Mouse (Mus musculus) embryonic facial prominence, embryonic 11.5 days (tissue): ENCODE results near the gene Chmp6. TPM values are rescaled to one million over a fixed set of nuclear protein-coding genes. Genes with fewer than 3 reads are reported as not detected.

Experiments used
- ATAC-seq: fragments of 200-750 bp; cut with Nextera tagmentation; replicated peaks from 2 replicates; pipeline ENCODE4 v1.8.0; 2017; ENCODE audit warnings: low read depth; ENCODE audit not compliant: insufficient number of reproducible peaks, low FRiP score, low TSS enrichment
- DNase-seq: peaks from one replicate; pipeline ENCODE4 v3.0.0-alpha.2; 2015; ENCODE audit warnings: low spot score
- H3K27ac ChIP-seq: fragments of 300-500 bp; sonication (generic); replicated peaks from 2 replicates; pipeline ENCODE4 v1.5.1; 2014; ENCODE audit warnings: mild to moderate bottlenecking, low read depth, low read length, control low read depth
- H3K27me3 ChIP-seq: fragments of 300-500 bp; sonication (generic); 2 replicates; pipeline ENCODE4 v1.6.1; 2014; ENCODE audit warnings: mild to moderate bottlenecking, low read length, moderate library complexity, mixed read lengths; ENCODE audit not compliant: control insufficient read depth, insufficient read depth
- H3K36me3 ChIP-seq: fragments of 300-500 bp; sonication (generic); replicated peaks from 2 replicates; pipeline ENCODE4 v1.6.1; 2014; ENCODE audit warnings: low read depth, mild to moderate bottlenecking, low read length, moderate library complexity, mixed read lengths; ENCODE audit not compliant: control insufficient read depth, insufficient read depth
- H3K4me1 ChIP-seq: fragments of 300-500 bp; sonication (generic); 2 replicates; pipeline ENCODE4 v1.6.1; 2014; ENCODE audit warnings: low read length, mixed read lengths; ENCODE audit not compliant: control insufficient read depth, insufficient read depth
- H3K4me2 ChIP-seq: fragments of 300-500 bp; sonication (generic); 2 replicates; pipeline ENCODE4 v1.6.1; 2014; ENCODE audit warnings: low read depth, mild to moderate bottlenecking, control low read depth, low read length, moderate library complexity
- H3K4me3 ChIP-seq: fragments of 300-500 bp; sonication (generic); 2 replicates; pipeline ENCODE4 v1.5.1; 2014; ENCODE audit warnings: low read depth, low read length, control low read depth
- H3K9ac ChIP-seq: fragments of 300-500 bp; sonication (generic); replicated peaks from 2 replicates; pipeline ENCODE4 v1.6.1; 2014; ENCODE audit warnings: mild to moderate bottlenecking, control low read depth, low read length
- H3K9me3 ChIP-seq: fragments of 300-500 bp; sonication (generic); replicated peaks from 2 replicates; pipeline ENCODE4 v1.6.1; 2016; ENCODE audit warnings: mild to moderate bottlenecking, low read length, inconsistent platforms, mixed read lengths; ENCODE audit not compliant: control insufficient read depth
- WGBS: fragments of 180-500 bp; shearing (Covaris S2); extraction: QIAGEN DNeasy Blood & Tissue Kit; methylation state at CpG from one replicate; pipeline ENCODE4 v1.1.7; 2014; 5-methylcytosine and 5-hydroxymethylcytosine counted together
- polyA plus RNA-seq: library from polyadenylated mRNA; unstranded; fragments of >200 nt; fragmentation: Nextera tagmentation; extraction: Ambion mirVana; gene quantifications from 2 replicates; pipeline ENCODE4 v1.2.1, GENCODE M21; 2014

Gene Chmp6
- polyA plus RNA-seq, 1 experiment from 2014 or later, result 93.8 TPM

DNA sequence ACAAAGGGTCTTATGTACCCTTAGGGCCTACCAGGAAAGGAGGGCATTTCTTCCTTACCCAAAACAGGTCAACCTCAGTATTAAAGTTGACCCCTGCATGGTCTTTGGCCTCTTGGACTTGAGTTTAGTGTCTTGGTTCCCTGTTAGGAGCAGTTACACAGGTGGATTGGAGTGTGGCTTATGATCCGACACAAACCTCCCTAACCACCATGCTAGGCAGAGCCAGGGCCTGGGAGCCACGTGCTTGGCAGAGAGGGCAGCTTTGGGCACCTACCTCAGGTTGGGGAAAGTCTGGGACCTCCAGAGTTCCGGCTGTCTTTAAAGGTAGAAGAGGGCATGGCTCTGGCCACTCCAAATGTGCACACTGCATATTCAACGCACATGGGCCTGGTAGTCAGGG lies 6.2 kb downstream of the Chmp6 start:
- H3K9me3 ChIP-seq, result no peaks in the 10 kb centered on the region
- no peak overlapping the region for H3K9ac ChIP-seq
- 91% methylated on average over 4 of the region's 4 CpGs for WGBS
- no peaks in the 10 kb centered on the region for H3K27me3 ChIP-seq
- 0 out of 2 replicates have a peak, but pooled peaks cover 2% of the 10 kb centered on the region for H3K4me1 ChIP-seq
- no peak overlapping the region for H3K27ac ChIP-seq
- no peak overlapping the region for H3K4me3 ChIP-seq
- H3K36me3 ChIP-seq, result peaks cover 7% of the 10 kb centered on the region; the same call in 1 of the 2 replicates
- ATAC-seq (no peak), DNase-seq (no peak)
- no peak overlapping the region for H3K4me2 ChIP-seq

DNA sequence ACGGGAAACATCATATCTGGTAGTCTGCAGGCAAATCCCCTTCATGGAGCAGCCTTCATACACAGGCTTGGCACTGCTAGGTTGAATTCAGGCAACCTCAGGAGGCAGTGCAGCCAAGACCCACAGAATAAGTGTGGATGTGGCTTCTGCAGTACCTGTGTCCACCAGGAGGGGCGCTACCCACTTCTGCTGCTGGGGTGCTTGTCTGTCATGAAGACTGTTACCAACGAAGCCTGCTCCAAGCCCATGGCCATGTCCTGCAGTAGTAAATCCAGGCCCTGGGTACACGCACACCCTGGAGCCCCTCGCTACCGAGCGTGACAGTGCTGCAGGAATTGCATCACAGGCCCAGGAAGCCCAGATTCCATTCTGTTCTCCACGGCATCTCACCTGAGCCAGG lies 6.7 kb downstream of the Chmp6 start:
- H3K36me3 ChIP-seq, result peaks cover 7% of the 10 kb centered on the region; the same call in 1 of the 2 replicates

DNA sequence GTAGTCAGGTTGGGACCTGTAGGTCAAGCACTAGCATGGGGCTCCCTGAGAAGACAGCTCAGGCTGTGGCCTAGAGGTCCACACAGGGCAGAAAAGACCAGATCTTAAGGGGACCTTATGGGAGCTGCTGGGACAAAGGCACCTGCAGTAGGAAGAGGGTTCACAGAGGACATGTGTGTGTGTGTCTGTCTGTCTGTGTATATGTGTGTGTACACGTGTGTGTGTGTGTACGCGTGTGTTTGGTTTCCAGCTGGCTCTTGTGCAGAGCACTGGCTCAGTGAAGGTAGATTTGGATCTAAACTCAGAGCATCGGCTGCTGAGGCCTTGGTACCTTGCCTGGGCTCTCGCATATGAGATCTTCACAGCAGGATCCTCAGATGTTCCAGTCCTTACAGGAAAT lies 7.4 kb downstream of the Chmp6 start:
- ATAC-seq (no peak; the same call in 1 of the 2 replicates), DNase-seq (no peak)
- 95% methylated on average over 5 of the region's 5 CpGs for WGBS
- H3K4me1 ChIP-seq, result no peaks in the 10 kb centered on the region
- no peak overlapping the region for H3K9ac ChIP-seq
- no peak overlapping the region for H3K4me3 ChIP-seq
- peaks cover 7% of the 10 kb centered on the region; the same call in 1 of the 2 replicates for H3K36me3 ChIP-seq
- no peak overlapping the region for H3K27ac ChIP-seq
- no peak overlapping the region for H3K4me2 ChIP-seq
- no peaks in the 10 kb centered on the region for H3K27me3 ChIP-seq
- no peaks in the 10 kb centered on the region for H3K9me3 ChIP-seq

More for the DNA sequence above, 6.7 kb downstream of the Chmp6 start:
- Histone ChIP-seq H3K9me3 (no peaks in the 10 kb centered on the region), H3K27ac (no peak overlapping the region), H3K4me2 (no peak overlapping the region), H3K27me3 (no peaks in the 10 kb centered on the region), H3K4me3 (no peak overlapping the region), H3K9ac (no peak overlapping the region), H3K4me1 (no peaks in the 10 kb centered on the region)
- DNase-seq, result peak; percentile 49
- ATAC-seq, result no peak
- 67% methylated on average over 8 of the region's 8 CpGs for WGBS

DNA sequence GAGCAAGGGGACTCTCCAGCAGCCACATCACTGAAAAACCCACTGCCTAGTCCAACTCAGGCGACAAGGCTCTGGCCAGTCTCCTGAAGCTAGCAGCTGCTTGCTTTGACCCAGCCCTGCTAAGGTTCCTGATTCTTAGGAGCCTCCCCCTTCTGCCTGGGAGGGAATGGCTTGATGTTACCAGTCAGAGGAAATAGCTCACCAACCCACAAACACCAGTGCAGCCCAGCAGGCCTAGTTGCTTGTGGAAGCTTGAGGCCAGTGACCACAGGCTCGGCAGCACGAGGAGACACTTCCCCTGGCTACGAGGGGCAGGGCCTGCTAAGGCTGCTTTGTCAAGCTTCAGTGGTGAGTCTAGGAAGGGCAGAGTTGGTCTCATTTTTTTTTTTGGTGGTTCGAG lies 11.9 kb downstream of the Chmp6 start:
- ATAC-seq, result no peak
- no peaks in the 10 kb centered on the region for H3K27me3 ChIP-seq

DNA sequence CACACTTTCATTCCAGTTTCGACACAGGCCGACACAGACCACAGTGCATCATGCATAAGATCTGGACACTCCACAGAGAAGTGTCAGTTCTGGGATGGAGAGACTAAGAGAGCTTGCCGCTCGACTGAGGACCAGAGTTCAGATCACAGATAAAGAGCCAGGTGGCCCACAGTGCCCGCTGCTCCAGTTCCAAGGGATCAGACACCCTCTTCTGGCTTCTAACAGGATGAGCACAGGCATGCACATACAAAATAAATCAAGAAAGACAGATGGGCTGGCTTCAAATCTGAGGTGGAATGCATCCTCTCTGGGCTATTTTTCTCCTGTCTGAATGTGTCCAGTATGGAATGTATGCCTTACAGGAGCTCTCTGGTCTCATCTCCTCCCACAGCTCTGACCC lies 13.5 kb downstream of the Chmp6 start:
- WGBS, result 85% methylated on average over 5 of the region's 5 CpGs
- Histone ChIP-seq H3K4me3 (no peak overlapping the region), H3K9me3 (no peaks in the 10 kb centered on the region; the same call in 1 of the 2 replicates), H3K4me2 (no peak overlapping the region), H3K36me3 (no peaks in the 10 kb centered on the region), H3K4me1 (no peaks in the 10 kb centered on the region), H3K27ac (no peak overlapping the region), H3K27me3 (no peaks in the 10 kb centered on the region), H3K9ac (no peak overlapping the region)
- DNase-seq, result no peak
- no peak for ATAC-seq

More for the DNA sequence above, 11.9 kb downstream of the Chmp6 start:
- H3K4me1 ChIP-seq, result no peaks in the 10 kb centered on the region
- no peak overlapping the region for H3K4me2 ChIP-seq
- no peak overlapping the region for H3K27ac ChIP-seq
- H3K4me3 ChIP-seq, result no peak overlapping the region
- no peak overlapping the region for H3K9ac ChIP-seq
- no peaks in the 10 kb centered on the region for H3K9me3 ChIP-seq
- DNase-seq, result no peak
- 69% methylated on average over 5 of the region's 5 CpGs for WGBS
- no peaks in the 10 kb centered on the region for H3K36me3 ChIP-seq

DNA sequence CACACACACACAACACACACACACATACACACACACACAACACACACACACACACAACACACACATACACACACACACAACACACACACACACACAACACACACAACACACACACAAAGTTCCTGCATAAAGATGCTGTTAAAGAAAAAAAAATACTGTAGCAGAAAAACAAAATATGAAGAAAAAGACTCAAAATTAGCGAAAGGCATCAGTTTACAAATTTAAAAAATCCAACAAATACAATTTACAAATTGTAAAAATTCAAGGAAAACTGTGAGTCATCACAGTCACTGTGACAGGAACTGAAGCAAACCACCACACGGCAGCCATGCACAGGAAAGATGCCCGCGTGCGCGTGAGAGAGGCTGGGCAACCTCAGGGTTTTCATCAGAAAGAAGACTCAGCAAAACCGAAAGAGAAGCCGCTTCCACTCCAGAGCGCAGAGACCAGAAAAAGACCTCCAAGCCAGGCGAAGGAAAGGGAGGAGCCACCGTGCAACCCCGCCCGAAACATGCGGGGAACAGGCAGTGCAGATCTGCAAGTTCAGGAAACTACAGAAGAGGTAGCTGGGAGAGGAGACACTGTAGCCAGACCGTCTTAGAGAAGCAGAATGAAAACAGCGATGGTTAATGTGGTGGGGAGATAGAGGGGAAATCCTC lies 14.9 kb downstream of the Chmp6 start:
- Histone ChIP-seq H3K27me3 (no peaks in the 10 kb centered on the region), H3K9ac (no peak overlapping the region), H3K36me3 (no peaks in the 10 kb centered on the region), H3K4me3 (no peak overlapping the region), H3K4me1 (no peaks in the 10 kb centered on the region), H3K9me3 (no peaks in the 10 kb centered on the region; the same call in 1 of the 2 replicates), H3K4me2 (no peak overlapping the region), H3K27ac (no peak overlapping the region)
- ATAC-seq, result no peak
- WGBS, result 73% methylated on average over 16 of the region's 16 CpGs
- no peak for DNase-seq

DNA sequence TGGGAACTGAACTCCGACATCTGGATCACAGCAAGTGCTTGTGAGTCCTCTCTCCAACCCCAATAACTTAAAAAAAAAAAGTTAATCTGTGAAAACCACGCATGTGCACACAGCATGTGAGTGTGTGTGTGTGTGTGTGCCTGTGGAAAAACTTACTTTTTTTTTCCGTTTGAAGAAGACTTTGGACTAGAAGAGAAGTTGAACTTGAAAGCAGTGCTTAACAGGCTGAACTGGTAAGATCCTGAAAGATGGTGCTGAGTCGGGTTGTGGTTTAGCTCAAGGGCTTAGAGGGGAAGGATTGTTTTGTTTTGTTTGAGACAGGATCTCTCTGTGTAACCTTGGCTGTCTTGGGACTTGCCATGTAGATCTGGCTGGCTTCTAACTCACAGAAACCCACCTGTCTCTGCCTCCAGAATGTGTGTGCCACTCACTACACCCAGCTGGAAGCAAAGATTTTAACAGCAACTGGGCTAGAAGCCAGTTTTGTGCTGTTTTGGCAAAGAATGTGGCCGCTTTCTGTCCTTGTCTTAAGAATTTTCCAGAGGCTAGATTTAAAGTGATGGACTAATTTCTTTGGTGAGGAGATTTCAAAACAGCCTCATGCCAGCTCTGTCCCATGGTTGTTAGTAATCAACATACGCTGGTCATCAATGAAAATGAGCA lies 16.5 kb downstream of the Chmp6 start:
- DNase-seq (no peak), ATAC-seq (no peak)
- Histone ChIP-seq H3K4me1 (no peaks in the 10 kb centered on the region), H3K27ac (no peak overlapping the region), H3K9me3 (no peaks in the 10 kb centered on the region; the same call in 1 of the 2 replicates), H3K4me2 (no peak overlapping the region), H3K9ac (no peak overlapping the region), H3K36me3 (no peaks in the 10 kb centered on the region), H3K4me3 (no peak overlapping the region), H3K27me3 (no peaks in the 10 kb centered on the region)
- 80% methylated on average over 6 of the region's 6 CpGs for WGBS

DNA sequence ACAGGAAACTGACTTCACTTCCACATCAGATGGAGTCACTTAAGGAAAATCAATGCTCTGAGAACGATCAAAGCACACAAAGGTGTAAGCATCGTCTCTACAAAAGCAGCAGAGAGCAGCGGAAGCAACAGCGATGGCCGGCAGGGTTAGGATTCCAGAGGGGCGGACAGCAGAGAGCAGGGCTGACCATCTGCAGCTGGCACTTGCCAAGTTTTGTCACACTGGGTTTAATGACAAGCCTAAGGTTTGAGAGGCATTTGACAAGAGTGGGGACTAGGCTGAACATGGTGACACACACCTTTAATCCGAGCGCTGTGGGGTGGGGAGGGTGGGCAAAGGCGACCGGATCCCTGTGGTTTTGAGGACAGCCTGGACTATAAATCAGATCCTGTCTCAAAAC lies 18.6 kb downstream of the Chmp6 start:
- DNase-seq, result no peak
- Histone ChIP-seq H3K27ac (no peak overlapping the region), H3K9me3 (no peaks in the 10 kb centered on the region; the same call in 1 of the 2 replicates), H3K27me3 (no peaks in the 10 kb centered on the region), H3K36me3 (no peaks in the 10 kb centered on the region), H3K4me3 (no peak overlapping the region), H3K9ac (no peak overlapping the region), H3K4me1 (no peaks in the 10 kb centered on the region; the same call in 1 of the 2 replicates), H3K4me2 (no peak overlapping the region)
- 73% methylated on average over 10 of the region's 10 CpGs for WGBS
- ATAC-seq, result no peak
